Mouse (Mus musculus): ENCODE data around the gene Vmn2r74.

Vmn2r74 gene

GRCm38 (mm10) chr7:85961529-85961928 is at the start of gene Vmn2r74:
Gene Vmn2r74 (minus strand): TSS chr7:85961629.
- DNase-seq (ENCODE audit: low spot score), result no peak

- no peak for DNase-seq (ENCODE audit: low spot score)
Observed at GRCm38 (mm10) chr7:86007533-86007932, 46.1 kb upstream of the Vmn2r74 start.
